Mouse (Mus musculus): ENCODE results near the gene Mc1r. TPM values are rescaled to one million over a fixed set of nuclear protein-coding genes. Genes with fewer than 3 reads are reported as not detected.

Gene Mc1r
- total RNA-seq (2021) = not detected in 2 replicates
- long read RNA-seq = 0 reads

DNA sequence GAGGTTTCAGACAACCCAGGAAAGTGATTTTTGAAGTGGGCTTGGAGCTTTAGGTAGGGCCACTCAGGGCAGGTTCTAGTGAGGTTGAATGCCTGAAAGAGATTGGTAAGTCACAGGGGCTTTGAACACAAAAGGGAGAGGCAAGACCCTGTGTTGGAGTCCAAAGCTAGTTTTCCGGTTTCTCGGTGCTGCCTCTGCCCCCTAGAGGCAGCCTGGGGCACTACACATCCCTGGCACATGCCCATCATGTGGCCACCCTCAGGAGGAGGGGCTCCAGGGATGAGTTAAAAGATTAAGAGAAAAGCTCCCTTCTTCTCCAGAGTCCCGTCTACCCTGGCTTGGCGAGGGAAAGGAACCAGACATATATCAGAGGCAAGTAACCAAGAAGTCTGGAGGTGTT is at the start of gene Mc1r:
TSS of gene Mc1r (plus strand) at position 322 of the 400 bp plus-strand sequence.
- peak; percentile 64 for DNase-seq

DNA sequence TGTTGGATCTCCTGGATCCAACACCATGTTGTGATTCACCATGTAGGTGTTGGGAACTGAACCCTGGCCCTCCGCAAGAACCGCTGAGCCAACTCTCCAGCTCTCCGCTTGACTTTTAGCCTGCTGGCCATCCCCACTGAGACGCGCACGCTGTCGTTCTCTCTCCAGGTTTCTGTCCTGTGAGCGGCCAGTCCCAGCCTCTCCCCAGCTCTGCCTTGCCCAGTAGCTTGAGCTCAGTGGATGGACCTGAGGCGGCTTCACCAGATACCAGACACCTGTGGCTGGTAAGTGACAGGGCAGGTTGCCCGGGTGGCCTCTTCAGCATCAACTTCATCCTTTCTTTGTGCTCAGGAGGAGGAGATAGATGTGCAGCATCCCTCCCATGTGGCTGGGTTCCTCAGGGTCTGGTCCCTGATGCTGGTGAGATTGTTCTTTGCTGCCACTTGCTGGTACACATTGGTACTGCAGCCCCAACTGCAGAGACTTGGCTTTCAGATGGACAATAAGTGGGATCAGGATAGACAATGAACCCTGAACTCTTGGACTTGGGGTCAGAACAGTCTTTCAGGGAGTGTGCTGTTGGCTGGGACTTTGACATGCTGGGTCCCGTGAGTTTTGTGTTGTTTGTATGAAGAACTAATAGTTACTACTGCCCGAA is 45.7 kb upstream of the Mc1r start:
- peak; percentile 70 for DNase-seq

DNA sequence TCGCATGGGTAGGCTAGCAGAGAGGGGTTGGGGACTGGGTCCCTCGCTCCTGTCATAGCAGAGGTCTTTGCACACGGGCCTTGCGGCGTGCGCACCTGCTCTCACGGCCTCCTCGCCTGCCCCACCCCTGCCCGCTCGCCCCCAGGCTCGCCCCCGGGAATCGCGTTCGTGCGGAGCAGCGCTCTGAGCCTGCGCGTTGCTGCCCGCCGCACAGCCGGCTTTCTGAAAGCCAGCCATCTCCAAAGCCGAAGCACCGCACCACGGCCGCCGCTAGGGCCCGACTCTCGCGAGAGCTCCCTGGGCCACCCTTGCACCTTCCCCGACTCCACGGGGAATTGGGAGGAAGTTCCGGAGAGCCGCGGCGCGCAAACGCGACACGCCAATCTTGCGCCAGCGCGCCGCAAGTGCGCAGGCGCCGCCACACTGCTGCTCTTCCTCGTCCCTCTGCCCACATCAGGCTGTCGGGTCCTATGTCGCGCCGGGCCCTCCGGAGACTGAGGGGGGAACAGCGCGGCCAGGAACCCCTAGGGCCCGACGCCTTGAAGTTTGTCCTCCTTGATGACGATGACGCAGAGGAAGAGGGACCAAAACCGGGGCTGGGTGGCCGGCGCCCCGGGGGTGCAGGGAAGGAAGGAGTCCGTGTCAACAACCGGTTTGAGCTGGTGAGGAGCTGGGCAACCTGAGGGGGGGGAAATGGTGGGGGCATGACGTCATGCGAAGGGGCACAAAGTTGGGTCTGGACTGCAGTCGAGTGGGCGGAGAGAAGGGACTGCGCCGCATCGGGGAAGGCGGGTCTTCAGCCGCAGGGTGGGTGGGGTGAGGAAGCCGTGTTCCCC is 33.3 kb upstream of the Mc1r start, which contains the start of gene Tcf25:
TSS of gene Tcf25 (plus strand) at position 351 of the 836 bp plus-strand sequence.
- DNase-seq = peak; percentile 95

DNA sequence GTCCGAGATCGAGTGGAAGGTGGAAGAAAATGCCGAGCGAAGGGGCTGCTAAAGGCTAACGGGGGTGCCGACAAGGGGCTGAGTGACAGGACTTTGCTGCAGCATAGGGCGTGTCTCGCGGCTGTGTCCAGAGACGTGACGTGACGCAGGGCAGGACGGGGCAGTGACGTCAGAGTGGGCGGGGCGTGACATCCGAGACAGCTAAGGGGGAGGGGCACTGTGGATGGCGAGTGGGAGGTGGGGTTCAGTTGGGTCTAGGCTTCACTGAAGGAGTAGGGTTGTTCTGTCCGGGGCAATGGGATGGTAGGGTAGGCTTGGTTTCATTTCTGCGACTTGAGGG is 32.7 kb upstream of the Mc1r start:
- peak; percentile 97 for DNase-seq

DNA sequence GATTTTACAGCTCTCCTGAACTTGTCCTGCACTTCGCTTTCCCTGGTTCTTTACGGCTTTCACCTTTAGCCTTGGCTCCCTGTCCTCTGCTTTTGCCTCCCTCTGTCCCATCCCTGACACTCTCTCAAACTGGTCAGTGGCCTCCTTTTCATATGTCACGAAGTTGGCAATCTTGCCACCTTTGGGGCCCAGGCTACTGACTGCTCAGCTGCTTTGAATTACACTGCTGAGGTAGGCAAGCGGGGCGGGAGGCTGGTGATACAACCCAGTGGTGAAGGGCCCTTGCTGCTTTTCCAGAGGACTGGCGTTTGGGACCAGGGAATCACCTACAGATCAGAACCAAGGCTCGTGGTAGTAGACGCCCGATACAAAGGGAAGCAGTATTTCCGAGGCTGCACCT is 31.2 kb upstream of the Mc1r start:
- DNase-seq = no peak

DNA sequence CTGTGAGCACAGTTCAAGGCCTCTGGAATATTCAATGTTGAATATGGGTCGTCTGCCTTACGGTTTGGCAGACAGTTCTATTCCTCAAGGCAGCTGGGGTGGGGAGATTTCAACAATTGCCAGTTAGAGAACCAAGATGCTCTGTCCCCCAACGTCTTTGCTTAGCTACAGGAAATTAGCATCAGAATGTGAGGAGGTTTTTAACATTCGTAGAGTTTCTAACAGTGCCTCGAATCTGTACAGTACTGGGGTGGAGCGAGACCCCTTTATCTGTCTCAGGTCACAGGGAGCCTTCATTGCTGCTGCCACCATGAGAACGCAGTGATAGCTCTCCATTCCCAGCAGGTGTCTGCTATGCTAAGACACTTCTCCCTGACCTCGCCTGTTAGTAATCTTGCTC is 30.8 kb upstream of the Mc1r start:
- DNase-seq = no peak

DNA sequence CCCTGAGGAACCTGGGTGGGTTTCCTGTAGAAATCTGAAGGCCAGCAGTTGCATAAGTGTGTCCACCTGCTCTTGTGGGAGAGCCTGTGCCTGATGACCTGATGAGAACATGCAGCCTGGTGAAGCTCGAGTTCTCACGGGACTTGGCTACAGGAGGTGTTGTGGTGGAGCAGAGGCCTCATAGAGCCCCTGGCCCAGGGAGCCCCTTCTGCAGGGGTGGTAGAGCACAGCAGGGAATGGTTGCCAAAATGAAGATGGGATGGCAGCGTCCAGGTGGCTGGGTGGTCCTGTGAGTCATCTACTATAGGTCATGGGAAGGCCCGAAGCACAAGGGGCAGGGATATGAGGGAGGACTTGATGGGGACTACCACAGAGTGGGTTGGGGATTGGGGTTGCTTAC is 25.2 kb upstream of the Mc1r start:
- no peak for DNase-seq

DNA sequence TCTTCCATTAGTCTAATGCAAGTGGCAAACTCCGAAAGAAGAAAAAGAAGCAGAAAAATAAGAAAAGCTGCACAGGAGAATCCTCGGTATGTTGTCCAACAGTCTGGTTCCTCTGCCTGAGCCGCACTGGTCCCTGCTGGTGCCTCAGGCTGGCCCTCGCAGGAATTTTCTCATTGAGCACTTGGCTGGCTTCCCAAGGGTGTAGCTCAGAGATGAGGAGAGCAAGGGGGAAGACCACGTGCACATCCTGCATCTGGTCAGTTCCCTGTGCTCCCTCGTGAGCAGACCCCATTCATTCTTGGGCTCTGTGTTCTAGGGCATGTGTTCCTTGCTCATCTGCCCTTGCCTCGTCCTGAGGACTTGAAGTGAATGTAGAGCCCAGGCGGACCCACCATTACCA is 24.4 kb upstream of the Mc1r start:
- no peak for DNase-seq

DNA sequence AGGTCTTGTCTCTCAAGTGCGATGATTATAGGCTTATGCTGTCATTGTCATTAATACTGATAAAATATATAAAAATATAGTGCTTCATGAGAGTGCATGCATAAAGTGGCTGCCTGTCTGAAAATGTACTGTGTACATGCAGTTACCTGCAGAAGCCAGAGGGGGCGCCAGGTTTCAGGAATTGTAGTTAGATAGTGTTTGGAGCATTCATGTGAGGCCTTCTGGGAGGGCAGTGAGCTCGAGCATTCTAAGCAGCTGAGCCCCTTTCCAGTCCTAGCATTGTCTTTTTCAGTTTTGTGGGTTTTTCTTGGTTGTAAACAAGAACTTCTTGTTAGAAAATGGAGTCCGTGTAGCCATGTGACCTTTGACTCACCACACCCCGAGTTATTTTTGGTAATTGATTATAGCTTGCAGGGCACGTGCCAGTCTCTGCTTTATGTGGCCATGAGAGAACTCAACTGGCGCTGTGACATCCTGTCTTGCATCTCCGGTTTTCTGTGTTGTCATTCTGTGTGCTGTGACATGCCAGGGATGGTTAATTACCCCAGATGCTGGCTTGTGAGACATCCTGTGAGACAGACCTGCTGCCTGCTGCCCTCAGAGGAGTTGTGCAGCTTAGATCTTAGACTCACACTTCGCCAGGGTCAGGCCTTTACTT is 21.9 kb upstream of the Mc1r start:
- DNase-seq = peak; percentile 42

DNA sequence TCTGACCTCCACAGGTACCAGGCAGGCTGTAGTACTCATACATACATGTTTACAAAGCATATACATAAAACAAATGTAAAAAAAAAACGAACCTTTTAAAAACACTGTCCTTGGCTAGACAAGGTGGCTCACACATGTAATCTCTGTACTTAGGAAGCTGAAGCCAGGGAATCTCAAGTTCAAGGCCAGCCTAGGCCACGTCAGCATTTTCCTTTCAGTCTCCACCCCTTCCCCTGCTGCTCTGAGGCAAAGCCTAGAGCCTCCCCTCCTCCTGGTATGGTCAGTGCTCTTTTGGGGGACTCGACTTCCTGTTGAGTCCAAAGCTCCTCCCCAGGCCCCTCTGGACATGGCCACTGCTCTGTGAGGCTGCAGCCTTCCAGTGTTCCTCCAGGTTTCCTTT is 19.9 kb upstream of the Mc1r start:
- peak; percentile 41 for DNase-seq

DNA sequence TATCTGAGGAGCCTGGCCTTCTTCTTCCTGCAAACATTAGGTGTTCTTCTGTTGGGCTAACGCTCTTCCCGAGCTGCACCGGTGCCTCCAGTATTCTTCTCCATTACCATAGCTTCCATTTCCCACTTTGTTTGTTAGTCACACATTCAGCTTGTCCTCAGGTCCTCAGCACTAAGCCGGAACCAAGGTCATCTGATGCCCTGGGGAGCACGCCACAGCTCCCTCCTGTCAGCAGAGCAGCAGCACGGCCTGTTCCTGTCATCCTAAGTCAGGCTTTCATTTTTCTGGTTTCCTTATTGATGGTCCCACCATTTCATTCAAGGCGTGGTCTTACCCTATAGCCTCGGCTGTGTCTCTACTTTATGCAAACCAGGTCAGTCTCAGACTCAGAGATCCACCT is 19.1 kb upstream of the Mc1r start:
- DNase-seq = no peak

DNA sequence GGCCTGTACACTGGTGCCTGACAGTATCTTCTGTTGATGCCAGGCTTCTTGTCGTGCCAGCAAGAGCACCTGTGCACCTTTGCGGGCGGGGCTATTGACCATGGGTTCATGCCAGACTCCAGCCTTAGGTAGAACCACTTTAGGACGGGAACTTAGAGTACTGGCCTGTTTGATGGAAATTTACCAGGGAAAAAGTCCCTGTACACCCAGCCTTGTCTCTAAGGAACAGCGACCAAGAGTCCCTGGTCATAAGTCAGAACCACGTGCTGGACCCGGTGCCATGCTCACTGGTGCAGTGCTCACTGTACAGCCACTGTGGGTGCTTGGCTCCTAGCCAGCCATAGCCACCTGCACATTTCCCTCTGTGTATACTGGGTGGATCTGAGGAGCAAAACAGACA is 17.9 kb upstream of the Mc1r start:
- DNase-seq = no peak

DNA sequence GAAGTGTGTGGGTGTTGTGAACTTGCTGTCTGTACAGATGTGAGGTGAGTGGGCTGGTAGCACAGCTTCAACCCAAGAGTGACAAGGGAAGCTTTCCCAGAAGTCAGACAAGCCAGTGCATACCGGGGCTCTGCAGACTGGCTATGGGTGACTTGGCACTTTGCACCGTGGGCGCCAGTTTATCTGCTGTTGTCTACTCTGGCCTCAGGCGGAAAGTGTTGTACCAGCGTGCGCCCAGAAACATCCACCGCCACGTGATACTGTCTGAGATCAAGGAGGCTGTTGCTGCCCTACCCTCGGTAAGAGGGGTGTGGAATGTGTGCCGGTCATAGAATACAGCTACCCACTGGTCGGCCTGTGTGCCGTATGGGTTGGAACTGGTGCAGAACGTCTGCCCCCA is 8.6 kb upstream of the Mc1r start:
- no peak for DNase-seq

DNA sequence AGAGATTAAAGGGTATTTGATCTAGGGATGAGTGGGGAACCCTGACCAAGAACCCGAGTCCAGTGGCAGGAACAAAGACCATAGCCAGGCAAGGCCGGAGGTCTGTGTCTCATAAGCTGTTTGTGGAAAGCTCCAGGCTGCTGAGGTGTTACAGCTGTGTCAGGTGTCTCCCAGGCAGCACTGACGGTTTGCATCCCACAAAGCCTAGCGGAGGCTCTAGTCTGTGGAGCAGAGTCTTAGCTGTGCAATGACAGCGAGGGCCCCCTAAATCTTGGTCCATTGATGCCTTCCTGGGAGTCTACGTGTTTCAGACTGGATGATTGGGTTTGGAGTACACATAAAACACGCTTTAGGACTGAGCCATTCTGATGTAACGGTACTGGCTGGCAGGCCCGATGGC is 5.0 kb upstream of the Mc1r start:
- no peak for DNase-seq

DNA sequence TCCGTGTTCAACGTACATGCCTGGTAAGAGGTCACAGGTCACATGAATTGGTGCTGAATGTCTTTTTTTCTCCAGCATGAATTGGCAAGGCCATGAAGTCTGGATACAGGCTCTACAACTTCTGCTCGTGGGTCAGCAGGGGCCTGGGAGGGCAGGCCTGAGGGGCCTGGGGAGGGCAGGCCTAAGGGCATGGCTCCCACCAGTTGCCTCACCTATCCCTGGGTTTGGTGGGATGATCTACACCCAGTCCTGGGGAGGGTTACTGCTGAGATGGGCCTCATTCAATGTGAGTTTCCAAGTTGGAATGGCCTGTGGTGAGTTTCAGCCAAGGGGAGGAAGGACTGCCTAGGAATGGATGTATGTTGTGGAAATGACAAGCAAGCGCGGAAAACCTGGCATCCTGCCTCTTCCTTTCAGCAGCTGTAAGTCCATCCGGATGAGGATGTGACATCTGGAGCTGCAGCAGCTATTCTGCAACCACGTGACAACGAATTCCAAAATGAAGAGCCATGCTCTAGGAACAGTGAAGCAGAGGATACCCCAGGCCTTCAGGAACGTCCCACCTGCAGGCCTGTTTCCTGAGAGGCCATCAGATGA is 4.1 kb upstream of the Mc1r start:
- DNase-seq = no peak

DNA sequence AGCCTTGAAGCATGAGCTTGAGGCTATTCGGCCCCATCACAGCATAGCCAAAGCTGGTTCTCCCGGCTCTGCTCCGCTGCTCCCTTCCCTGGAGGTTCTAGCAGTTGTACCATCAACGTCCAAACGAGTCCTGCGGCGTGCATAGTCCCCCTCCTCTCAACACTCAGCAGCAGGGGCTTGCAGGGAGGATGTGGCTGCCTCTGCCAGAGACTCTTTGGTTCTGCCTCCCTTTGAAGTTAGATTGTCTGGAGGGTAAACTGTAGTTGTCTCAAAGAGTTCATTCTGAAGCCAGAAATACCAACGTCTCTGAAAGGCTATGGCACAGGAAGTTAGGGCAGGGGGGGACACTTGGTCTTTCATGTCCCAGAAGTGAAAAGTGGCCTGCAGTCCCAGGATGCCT is 2.4 kb upstream of the Mc1r start:
- no peak for DNase-seq

DNA sequence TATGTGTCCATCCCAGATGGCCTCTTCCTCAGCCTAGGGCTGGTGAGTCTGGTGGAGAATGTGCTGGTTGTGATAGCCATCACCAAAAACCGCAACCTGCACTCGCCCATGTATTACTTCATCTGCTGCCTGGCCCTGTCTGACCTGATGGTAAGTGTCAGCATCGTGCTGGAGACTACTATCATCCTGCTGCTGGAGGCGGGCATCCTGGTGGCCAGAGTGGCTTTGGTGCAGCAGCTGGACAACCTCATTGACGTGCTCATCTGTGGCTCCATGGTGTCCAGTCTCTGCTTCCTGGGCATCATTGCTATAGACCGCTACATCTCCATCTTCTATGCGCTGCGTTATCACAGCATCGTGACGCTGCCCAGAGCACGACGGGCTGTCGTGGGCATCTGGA is 705 bp downstream of the Mc1r start:
- no peak for DNase-seq

DNA sequence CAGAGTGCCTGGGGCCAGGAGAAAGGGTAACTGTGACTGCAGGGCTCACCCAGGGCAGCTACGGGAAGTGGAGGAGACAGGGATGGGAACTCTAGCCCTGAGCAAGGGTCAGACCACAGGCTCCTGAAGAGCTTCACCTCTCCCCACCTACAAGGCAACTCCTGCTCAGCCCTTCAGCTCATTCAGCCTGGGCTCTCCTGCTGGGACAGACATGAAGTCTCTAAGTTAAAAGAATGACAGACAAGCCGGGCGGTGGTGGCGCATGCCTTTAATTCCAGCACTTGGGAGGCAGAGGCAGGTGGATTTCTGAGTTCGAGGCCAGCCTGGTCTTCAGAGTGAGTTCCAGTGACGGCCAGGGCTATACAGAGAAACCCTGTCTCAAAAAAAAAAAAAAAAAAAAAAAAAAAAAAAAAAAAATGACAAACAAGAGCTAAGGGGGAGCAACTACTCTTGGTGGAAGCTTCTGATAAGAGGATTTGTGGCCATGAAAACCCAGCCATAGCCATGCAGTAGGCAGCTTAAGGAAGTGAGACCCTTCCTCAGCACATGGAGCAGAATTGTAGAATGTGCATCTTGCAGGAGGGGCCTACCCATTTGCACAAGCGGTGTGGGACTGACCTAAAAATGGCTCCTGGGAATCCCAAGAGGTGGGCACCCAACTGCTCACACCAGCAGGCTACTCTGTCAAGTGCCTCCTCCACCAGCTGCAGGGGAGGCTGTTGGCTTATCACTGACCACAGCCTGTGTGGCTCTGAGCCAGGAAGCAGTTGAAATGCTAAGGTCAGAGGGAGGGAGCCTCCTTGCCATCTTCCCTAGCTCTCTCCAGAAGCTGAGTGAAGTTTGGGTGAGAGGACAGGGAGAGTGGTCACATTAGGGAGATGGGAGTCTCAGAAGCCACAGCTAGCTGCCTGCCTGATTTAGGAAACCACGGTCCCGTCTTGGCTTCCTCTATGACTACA is 2.0 kb downstream of the Mc1r start:
- peak; percentile 67 for DNase-seq

DNA sequence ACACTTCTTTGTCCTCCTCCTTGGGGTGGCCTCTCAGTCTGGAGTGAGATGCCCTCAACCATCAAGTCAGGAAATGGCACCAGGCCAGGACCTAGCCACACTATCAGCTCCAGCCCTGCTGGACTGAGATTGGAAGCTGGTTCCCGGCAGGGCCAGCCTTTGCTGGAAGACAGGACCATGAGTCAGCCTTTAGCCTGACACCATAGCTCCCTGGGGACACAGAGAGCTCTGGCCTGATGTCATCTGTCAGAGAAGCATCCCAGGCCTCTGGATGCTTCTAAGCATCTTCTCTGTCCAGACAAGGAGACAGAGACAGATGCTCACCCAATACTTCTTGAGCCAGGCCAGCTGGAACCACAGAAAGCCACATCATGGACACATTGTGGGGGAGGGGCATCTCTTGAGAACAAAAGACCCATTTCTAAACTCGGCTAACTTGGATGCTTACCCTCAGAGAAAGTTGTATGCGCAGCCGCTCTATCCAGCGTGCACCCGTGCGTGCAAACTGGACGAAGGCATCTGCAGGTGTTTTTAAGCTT is 3.2 kb downstream of the Mc1r start:
- DNase-seq = peak; percentile 62

DNA sequence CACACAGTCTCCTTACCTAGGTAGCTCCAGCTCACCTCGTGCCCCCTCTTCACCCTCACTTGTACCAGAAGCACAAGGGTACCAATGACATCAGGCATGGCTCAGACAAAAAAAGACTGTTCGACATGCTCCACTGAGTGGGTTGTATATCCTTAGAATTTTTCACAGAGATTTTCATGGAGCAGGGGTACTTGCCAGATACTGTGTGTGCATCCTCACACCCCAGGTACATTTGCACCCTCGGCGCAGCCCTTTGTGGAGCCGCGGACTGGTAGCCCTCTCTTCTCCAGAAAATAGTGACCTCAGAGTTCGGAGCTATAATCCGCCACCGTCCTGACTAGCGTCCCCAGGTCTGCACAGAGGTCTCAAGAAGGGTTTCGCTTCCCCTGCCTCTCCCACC is 3.9 kb downstream of the Mc1r start:
- DNase-seq = no peak

DNA sequence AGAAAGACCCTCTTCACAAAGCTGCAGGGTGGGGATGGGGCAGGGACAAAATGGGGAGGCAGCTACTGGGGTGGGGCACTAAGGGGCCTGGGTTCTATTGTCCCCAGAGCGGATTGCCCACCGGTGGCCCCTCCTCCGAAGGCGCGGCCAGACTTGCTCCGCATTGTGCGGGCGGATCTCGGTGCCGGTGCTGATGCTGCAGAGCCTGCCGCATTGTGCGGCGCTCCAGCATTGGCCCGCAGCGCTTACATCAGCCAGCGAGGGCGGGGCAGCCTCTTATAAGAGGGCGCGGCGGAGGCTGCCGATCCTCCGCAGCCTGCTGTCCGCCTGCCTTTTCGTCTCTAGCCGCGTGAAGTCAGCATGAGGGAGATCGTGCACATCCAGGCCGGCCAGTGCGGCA is 4.3 kb downstream of the Mc1r start, which contains the start of gene Tubb3:
TSS of gene Tubb3 (plus strand) at position 179 of the 400 bp plus-strand sequence.
- peak; percentile 68 for DNase-seq
